Mouse (Mus musculus) heart, postnatal 0 days (tissue): ENCODE measurements at regions not wholly inside any gene's neighbourhood (a gene's known extent, or its start where the extent isn't known, plus 50 kb on each side); places are given as distances from the start of the nearest gene placed in this dataset.

Source experiments
- CTCF ChIP-seq: IDR thresholded peaks from 2 replicates; pipeline ENCODE4 v1.5.1; 2016; ENCODE audit warnings: antibody characterized with exemption, control low read depth, low read depth
- EP300 ChIP-seq: IDR thresholded peaks from 2 replicates; pipeline ENCODE4 v1.6.1; 2016; ENCODE audit warnings: antibody characterized with exemption, low read depth

DNA sequence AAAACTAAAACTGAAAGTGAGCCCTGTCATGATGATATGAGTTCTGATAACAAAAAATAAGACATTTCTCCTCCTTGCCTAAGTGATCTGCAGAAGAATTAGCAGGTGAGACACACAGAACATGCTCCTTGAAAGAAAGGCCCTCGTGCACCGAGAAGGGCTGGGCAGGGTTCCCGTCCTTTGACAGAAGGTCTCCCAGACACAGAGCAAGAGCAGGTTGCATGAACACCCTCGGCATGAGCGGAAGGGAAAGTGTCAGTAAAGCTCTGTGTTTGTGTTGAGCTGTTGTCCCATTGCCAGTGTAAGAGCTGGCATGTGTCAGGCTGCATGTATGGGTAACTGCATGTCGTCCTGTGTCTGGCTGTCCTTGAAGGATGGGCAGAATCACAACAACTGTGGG, 144.6 kb upstream of the Sash1 start:
- TF ChIP-seq CTCF (no peak), EP300 (no peak)
